Mouse (Mus musculus): ENCODE results near the gene Tmem199.

DNA sequence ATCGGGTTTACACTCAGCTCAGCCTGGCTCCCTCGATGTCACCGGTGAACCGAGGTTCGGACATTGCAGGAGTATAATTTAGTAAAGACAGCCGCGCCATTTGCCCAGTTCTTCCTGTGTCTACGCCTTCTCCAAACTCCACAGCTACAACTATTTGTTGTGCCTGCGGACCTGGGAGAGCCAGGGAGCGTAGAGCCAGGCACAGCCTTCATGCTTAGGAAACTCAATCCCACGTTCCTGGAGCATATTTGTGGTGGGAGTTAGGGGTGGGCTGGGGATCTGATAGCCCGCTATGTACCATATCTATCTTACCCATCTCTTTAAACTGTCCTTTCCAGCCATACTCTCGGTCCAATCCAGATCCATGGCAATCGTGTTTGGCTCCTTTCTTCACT is 24.7 kb upstream of the Tmem199 start:
- TF ChIP-seq POLR2A (IDR thresholded peaks at IDR 0.05; ENCODE audit: insufficient read length, low read depth) (no peak), CEBPB (IDR thresholded peaks at IDR 0.05; ENCODE audit: insufficient read depth, poor library complexity, severe bottlenecking) (no peak), POLR2AphosphoS2 (IDR thresholded peaks at IDR 0.05; ENCODE audit: insufficient read length, low read depth) (no peak), MAX (IDR thresholded peaks at IDR 0.05; ENCODE audit: low read depth) (no peak), E2F4 (IDR thresholded peaks at IDR 0.05; ENCODE audit: insufficient read depth) (no peak)

All from myocyte (in vitro differentiated cells).